In genomic region chr7:92321786-92322185, GRCm38 (mm10) we compare ENCODE assay signal across 13 mouse cellular contexts.
"Had no signal": no experiment of that assay in that cellular context is flagged by ENCODE, and none has a peak within 500 bp of the region (broad histone marks: within the 10 kb centered on the region; RNA-seq: fewer than 3 reads in every experiment).

No protein-coding gene starts in this region.

- H3K9me3 ChIP-seq: kidney, embryonic 15.5 days; limb, embryonic 12.5 days; liver, embryonic 13.5 days; midbrain, embryonic 10.5 days; neural tube, embryonic 15.5 days had no signal

- H3K4me2 ChIP-seq: kidney, embryonic 15.5 days; limb, embryonic 12.5 days; liver, embryonic 13.5 days; neural tube, embryonic 15.5 days had no signal

- H3K9ac ChIP-seq: kidney, embryonic 15.5 days; limb, embryonic 12.5 days; liver, embryonic 13.5 days; liver, postnatal 0 days; neural tube, embryonic 15.5 days had no signal

- H3K36me3 ChIP-seq: kidney, embryonic 15.5 days; limb, embryonic 12.5 days; liver, embryonic 13.5 days; midbrain, embryonic 10.5 days; neural tube, embryonic 15.5 days had no signal

- H3K27me3 ChIP-seq: kidney, embryonic 15.5 days; liver, embryonic 13.5 days; neural tube, embryonic 15.5 days had no signal

- H3K4me3 ChIP-seq: kidney, embryonic 15.5 days; limb, embryonic 12.5 days; liver, embryonic 13.5 days; midbrain, embryonic 10.5 days; myocyte; neural tube, embryonic 15.5 days had no signal

- H3K27ac ChIP-seq: kidney, embryonic 15.5 days; limb, embryonic 12.5 days; liver, embryonic 13.5 days; midbrain, embryonic 10.5 days; neural tube, embryonic 15.5 days; stomach, postnatal 0 days had no signal

- H3K4me1 ChIP-seq: kidney, embryonic 15.5 days; liver, embryonic 13.5 days had no signal

- DNase-seq: kidney, adult 18-20 months; kidney, postnatal 25 days; liver; liver, embryonic 13.5 days; liver, postnatal 0 days; midbrain, embryonic 14.5 days; right cerebral cortex, adult 18-20 months had no signal

- ATAC-seq: liver, postnatal 0 days had no signal
